Mouse (Mus musculus): ENCODE measurements around the gene Ralgds. TPM values are rescaled to one million over a fixed set of nuclear protein-coding genes. Genes with fewer than 3 reads are reported as not detected.

The Ralgds gene
- polyA plus RNA-seq, 1 experiment from 2014 or later: 86.3 TPM

GRCm38 (mm10) chr2:28547237-28548172 lies 34.6 kb downstream of the Ralgds start:
- Histone ChIP-seq H3K9ac (no peak overlapping the region), H3K27ac (replicated peaks) (no peak overlapping the region), H3K36me3 (peaks cover 98% of the 10 kb centered on the region), H3K4me3 (no peak overlapping the region), H3K4me1 (replicated peaks) (peaks cover 5% of the 10 kb centered on the region; the same call in 1 of the 2 replicates), H3K27me3 (no peaks in the 10 kb centered on the region), H3K9me3 (no peaks in the 10 kb centered on the region), H3K4me2 (no peak overlapping the region)
- 59% methylated on average over 11 of the region's 11 CpGs for WGBS
- peak; percentile 41; the same call in 1 of the 2 replicates for ATAC-seq (ENCODE audit: low read depth)

GRCm38 (mm10) chr2:28549157-28549556 lies 36.2 kb downstream of the Ralgds start:
- no peaks in the 10 kb centered on the region for H3K9me3 ChIP-seq
- H3K27me3 ChIP-seq: no peaks in the 10 kb centered on the region
- peaks cover 5% of the 10 kb centered on the region; the same call in 1 of the 2 replicates for H3K4me1 ChIP-seq (replicated peaks)
- H3K27ac ChIP-seq (replicated peaks): no peak overlapping the region
- 93% methylated on average over 13 of the region's 13 CpGs for WGBS
- H3K4me2 ChIP-seq: no peak overlapping the region
- ATAC-seq (ENCODE audit: low read depth): no peak
- no peak overlapping the region for H3K9ac ChIP-seq
- H3K36me3 ChIP-seq: peaks cover 98% of the 10 kb centered on the region
- no peak overlapping the region for H3K4me3 ChIP-seq

- Histone ChIP-seq H3K27ac (replicated peaks) (no peak overlapping the region), H3K9me3 (no peaks in the 10 kb centered on the region), H3K4me1 (replicated peaks) (no peaks in the 10 kb centered on the region), H3K36me3 (peaks cover 86% of the 10 kb centered on the region), H3K9ac (no peak overlapping the region), H3K4me2 (no peak overlapping the region), H3K27me3 (no peaks in the 10 kb centered on the region), H3K4me3 (no peak overlapping the region)
- ATAC-seq (ENCODE audit: low read depth): no peak
- WGBS: 88% methylated on average over 5 of the region's 5 CpGs
These were observed 39.4 kb downstream of the Ralgds start for GRCm38 (mm10) chr2:28552301-28552700.

- Histone ChIP-seq H3K4me3 (no peak overlapping the region), H3K9me3 (no peaks in the 10 kb centered on the region), H3K9ac (no peak overlapping the region), H3K4me1 (replicated peaks) (no peaks in the 10 kb centered on the region), H3K4me2 (no peak overlapping the region), H3K27ac (replicated peaks) (no peak overlapping the region), H3K36me3 (peaks cover 37% of the 10 kb centered on the region), H3K27me3 (no peaks in the 10 kb centered on the region)
- ATAC-seq (ENCODE audit: low read depth): no peak
- WGBS: 78% methylated on average over 5 of the region's 5 CpGs
These were observed 44.5 kb downstream of the Ralgds start for GRCm38 (mm10) chr2:28557452-28557851.

DNA sequence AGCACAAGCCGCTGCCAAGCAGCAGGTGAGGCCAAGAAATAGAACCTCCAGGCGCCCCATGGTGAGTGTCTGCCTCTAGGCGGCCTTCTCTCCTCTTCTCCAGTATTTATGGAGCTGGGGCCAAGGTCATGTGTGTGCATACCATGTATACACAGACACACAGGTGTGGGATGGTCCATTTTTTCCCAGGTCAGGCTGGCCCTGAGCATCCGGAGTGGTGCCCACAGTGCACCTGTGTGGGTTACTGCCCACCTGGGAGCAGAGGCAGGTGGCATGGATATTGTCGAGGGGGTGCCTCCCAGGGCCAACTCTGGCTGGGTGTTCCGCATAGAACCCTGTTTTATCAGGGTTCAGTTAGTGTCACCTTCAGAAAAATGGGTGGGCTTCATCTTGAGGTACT lies 50.4 kb downstream of the Ralgds start, which contains the start of gene Cel:
Cel (minus strand) TSS at position 101 of the 400 bp plus-strand sequence.
- H3K4me3 ChIP-seq: no peak within 1 kb of the TSS
- no peaks in the 10 kb centered on the region for H3K27me3 ChIP-seq
- no peaks in the 10 kb centered on the region for H3K4me1 ChIP-seq (replicated peaks)
- 74% methylated on average over 6 of the region's 6 CpGs for WGBS
- no peak within 1 kb of the TSS for H3K27ac ChIP-seq (replicated peaks)
- no peak within 1 kb of the TSS for H3K4me2 ChIP-seq
- ATAC-seq (ENCODE audit: low read depth): no peak
- no peaks in the 10 kb centered on the region for H3K9me3 ChIP-seq
- H3K36me3 ChIP-seq: peaks cover 33% of the 10 kb centered on the region
- H3K9ac ChIP-seq: no peak within 1 kb of the TSS

- H3K36me3 ChIP-seq: peaks cover 39% of the 10 kb centered on the region
- H3K27ac ChIP-seq (replicated peaks): no peak overlapping the region
- H3K4me2 ChIP-seq: no peak overlapping the region
- no peak overlapping the region for H3K4me3 ChIP-seq
- H3K27me3 ChIP-seq: no peaks in the 10 kb centered on the region
- H3K9ac ChIP-seq: no peak overlapping the region
- ATAC-seq (ENCODE audit: low read depth): no peak
- no peaks in the 10 kb centered on the region for H3K4me1 ChIP-seq (replicated peaks)
- no peaks in the 10 kb centered on the region for H3K9me3 ChIP-seq
These were observed 50.9 kb downstream of the Ralgds start for GRCm38 (mm10) chr2:28563830-28564229.

DNA sequence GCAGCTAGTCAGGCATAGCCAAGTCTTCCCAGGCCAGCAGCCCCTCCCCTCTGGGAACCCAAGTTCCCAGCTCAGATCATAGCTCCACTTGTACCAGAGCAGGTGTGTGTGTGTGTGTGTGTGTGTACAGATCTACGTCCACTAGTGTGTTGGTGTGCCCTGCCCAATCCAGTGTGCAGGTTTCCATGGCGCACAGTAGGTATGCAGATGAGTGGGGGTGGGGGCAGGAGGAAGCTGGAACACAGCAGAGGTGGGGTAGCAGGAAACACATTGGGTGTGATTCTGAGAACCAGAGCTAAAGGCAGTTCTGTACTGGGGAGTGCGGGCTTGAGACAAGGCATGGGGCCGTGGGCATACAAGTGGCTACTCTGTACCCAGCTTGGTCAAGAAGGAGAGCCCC lies 51.5 kb downstream of the Ralgds start:
- WGBS: 91% methylated on average over 4 of the region's 4 CpGs
- H3K4me1 ChIP-seq (replicated peaks): no peaks in the 10 kb centered on the region
- no peak for ATAC-seq (ENCODE audit: low read depth)
- H3K4me3 ChIP-seq: no peak overlapping the region
- H3K36me3 ChIP-seq: peaks cover 44% of the 10 kb centered on the region
- no peaks in the 10 kb centered on the region for H3K9me3 ChIP-seq
- no peaks in the 10 kb centered on the region for H3K27me3 ChIP-seq
- H3K4me2 ChIP-seq: no peak overlapping the region
- no peak overlapping the region for H3K27ac ChIP-seq (replicated peaks)
- no peak overlapping the region for H3K9ac ChIP-seq

DNA sequence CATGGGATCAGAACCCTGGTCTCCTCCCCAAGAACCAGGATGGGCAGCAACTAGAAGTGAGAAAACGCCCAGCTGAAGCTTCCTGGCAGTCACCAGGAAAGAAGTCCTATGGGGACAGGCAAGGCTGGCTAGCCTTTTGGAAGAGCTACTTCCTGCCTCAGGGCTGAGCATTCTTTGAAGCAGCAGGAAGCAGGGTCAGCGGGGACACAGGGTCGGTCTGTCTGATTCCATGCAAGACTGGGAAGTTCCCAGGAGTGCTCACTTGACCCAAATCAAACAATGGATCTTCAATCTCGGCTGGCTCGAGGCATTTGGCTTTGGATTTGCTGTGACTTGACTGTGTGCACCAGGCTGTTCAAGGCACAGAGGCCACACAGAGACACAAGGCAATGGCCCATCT lies 53.6 kb downstream of the Ralgds start:
- Histone ChIP-seq H3K27me3 (no peaks in the 10 kb centered on the region), H3K4me2 (no peak overlapping the region), H3K4me1 (replicated peaks) (no peaks in the 10 kb centered on the region), H3K4me3 (no peak overlapping the region), H3K27ac (replicated peaks) (peak overlapping the region; percentile 61), H3K9me3 (no peaks in the 10 kb centered on the region), H3K36me3 (peaks cover 66% of the 10 kb centered on the region), H3K9ac (no peak overlapping the region)
- no peak for ATAC-seq (ENCODE audit: low read depth)
- 66% methylated on average over 5 of the region's 5 CpGs for WGBS

- Histone ChIP-seq H3K27ac (replicated peaks) (no peak overlapping the region), H3K27me3 (no peaks in the 10 kb centered on the region), H3K9ac (no peak overlapping the region), H3K4me1 (replicated peaks) (no peaks in the 10 kb centered on the region), H3K36me3 (peaks cover 97% of the 10 kb centered on the region), H3K4me3 (no peak overlapping the region), H3K4me2 (no peak overlapping the region), H3K9me3 (no peaks in the 10 kb centered on the region)
- 81% methylated on average over 2 of the region's 3 CpGs for WGBS
- ATAC-seq (ENCODE audit: low read depth): no peak
These were observed 57.0 kb downstream of the Ralgds start for GRCm38 (mm10) chr2:28569903-28570302.

GRCm38 (mm10) chr2:28575341-28575740 lies 62.4 kb downstream of the Ralgds start:
- H3K36me3 ChIP-seq: peaks cover 92% of the 10 kb centered on the region
- H3K9ac ChIP-seq: no peak overlapping the region
- ATAC-seq (ENCODE audit: low read depth): no peak
- no peaks in the 10 kb centered on the region for H3K9me3 ChIP-seq
- H3K4me1 ChIP-seq (replicated peaks): peaks cover 2% of the 10 kb centered on the region; the same call in 1 of the 2 replicates
- H3K4me3 ChIP-seq: no peak overlapping the region
- H3K27ac ChIP-seq (replicated peaks): no peak overlapping the region
- no peak overlapping the region for H3K4me2 ChIP-seq
- WGBS: 83% methylated on average over 4 of the region's 4 CpGs
- no peaks in the 10 kb centered on the region for H3K27me3 ChIP-seq

DNA sequence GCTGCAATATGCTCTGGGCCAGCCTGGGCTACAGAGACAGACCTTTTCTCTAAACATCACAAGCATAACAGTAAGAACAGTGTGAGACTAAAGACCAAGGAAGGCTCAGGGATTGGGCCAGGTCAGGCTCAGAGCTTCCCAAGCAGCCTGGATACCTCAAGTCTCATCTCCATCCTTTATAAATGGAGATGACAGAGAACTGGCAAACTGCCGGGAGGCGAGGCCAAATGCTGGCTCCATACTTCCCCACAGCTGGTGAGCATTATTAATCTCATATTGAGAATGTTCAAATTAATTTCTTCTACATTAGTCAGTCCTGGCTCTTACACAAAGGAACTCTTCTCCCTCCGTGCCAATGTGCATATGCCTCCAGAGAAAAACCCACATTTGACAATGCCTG lies 63.9 kb downstream of the Ralgds start:
- H3K36me3 ChIP-seq: peaks cover 83% of the 10 kb centered on the region
- WGBS: 93% methylated on average over 3 of the region's 3 CpGs

GRCm38 (mm10) chr2:28578003-28578402 lies 65.1 kb downstream of the Ralgds start:
- Histone ChIP-seq H3K27me3 (no peaks in the 10 kb centered on the region), H3K27ac (replicated peaks) (no peak overlapping the region), H3K4me2 (no peak overlapping the region), H3K36me3 (peaks cover 71% of the 10 kb centered on the region), H3K9me3 (no peaks in the 10 kb centered on the region), H3K4me1 (replicated peaks) (peaks cover 22% of the 10 kb centered on the region), H3K4me3 (no peak overlapping the region), H3K9ac (no peak overlapping the region)
- no peak for ATAC-seq (ENCODE audit: low read depth)
- WGBS: 69% methylated on average over 5 of the region's 5 CpGs

More for the DNA sequence above, 63.9 kb downstream of the Ralgds start:
- ATAC-seq (ENCODE audit: low read depth): no peak
- Histone ChIP-seq H3K9me3 (no peaks in the 10 kb centered on the region), H3K4me3 (no peak overlapping the region), H3K27me3 (no peaks in the 10 kb centered on the region), H3K9ac (no peak overlapping the region), H3K27ac (replicated peaks) (no peak overlapping the region), H3K4me1 (replicated peaks) (peaks cover 17% of the 10 kb centered on the region), H3K4me2 (no peak overlapping the region)
